ENCODE assay signal across 1 mouse cellular context in the genomic region with DNA sequence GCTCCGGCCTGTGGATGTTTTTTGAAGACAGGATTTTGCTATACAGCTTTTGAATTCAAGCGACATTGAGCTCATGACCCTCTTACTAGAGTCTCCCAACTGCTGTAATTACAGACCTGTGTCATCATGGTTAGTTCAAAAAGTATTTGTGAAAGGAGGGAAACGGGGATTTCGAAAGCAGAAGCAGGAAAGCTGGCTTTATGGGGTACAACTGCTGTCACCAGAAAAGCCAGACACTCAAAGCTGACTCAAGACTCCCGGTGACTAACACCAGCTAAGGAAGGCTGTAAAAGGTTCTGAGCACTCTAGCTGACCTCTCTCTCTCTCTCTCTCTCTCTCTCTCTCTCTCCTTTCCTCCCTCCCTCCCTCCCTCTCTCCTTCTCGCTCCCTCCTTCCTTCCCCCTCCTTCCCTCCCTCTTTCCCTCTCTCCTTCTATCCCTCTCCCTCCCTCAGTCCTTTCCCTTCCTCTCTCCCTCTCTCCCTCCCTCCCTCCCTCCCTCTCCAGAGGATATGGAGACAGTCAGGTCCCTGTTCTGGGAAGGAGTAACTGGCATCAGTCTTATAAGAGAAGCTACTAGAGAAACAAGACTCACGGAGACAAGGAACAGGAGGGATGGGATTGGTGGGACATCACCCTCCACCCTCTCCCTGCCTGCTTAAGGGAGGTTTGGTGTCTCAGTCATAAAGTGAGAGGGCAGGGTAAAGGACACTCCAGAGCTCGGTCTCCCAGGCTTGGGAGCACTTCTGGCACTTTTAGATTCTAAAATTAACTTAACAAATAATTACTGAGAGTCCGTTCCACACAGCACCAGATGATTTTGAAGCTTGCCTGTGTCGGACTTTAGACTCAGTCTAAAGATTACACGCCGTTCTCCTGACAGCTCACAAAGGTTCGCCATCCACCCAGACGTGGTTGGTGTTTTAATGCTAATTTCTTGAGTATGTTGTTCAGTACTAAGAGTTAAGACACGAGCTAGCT.
A peak's percentile ranks its signal among the peaks of the same experiment; 100 is the strongest.
TF ChIP-seq lines count a peak whose summit lies in the region.

No protein-coding gene starts in this region.

TF ChIP-seq in C2C12, 6 proteins besides CTCF, POLR2A, EP300 and RAD21:
- peak; percentile 22 for TF ChIP-seq CEBPB (IDR thresholded peaks at IDR 0.05; ENCODE audit: low read depth)
- TF ChIP-seq MAX (IDR thresholded peaks at IDR 0.05), result no peak
- TF ChIP-seq MYOG (IDR thresholded peaks at IDR 0.05; ENCODE audit: control insufficient read depth, extremely low read depth, insufficient read length), result no peak
